In genomic region chr9:35424671-35425070, GRCm38 (mm10) we compare ENCODE assay signal across 8 mouse cellular contexts. TPM values are rescaled to one million over a fixed set of nuclear protein-coding genes. Genes with fewer than 3 reads are reported as not detected.
A peak's percentile ranks its signal among the peaks of the same experiment; 100 is the strongest.
DNase-seq lines count a peak whose midpoint lies in the region; ATAC-seq and TF ChIP-seq lines count a peak whose summit lies in the region.

No protein-coding gene starts in this region.

- intact Hi-C loops in heart, postnatal 25 days (cut with DNase I), result loop anchor here (5.0 to 10.0 kb wide), 3 partner anchors 100 to 157 kb away; partner anchors contain the start of genes Fam118b and Rpusd4

- peaks cover 23% of the 10 kb centered on the region for H3K4me1 ChIP-seq in heart, embryonic 10.5 days

- TF ChIP-seq CTCF in brain, embryonic 14.5 days (IDR thresholded peaks at IDR 0.05; ENCODE audit: borderline replicate concordance, extremely low read depth, insufficient read depth, insufficient read length), result peak; percentile 19; the same call in 1 of the 2 replicates

- H3K27ac ChIP-seq in heart, embryonic 10.5 days, result peak overlapping the region; percentile 53

- peak overlapping the region; percentile 42; the same call in 1 of the 2 replicates for H3K4me3 ChIP-seq in heart, embryonic 10.5 days

- DNase-seq in heart, embryonic 10.5 days (ENCODE audit: low spot score), result no peak
- DNase-seq in heart, postnatal 25 days (ENCODE audit: low spot score), result no peak
- DNase-seq in brain, embryonic 14.5 days (ENCODE audit: low read depth), result peak; percentile 96
- peak; percentile 62 to 67 for DNase-seq in layer of hippocampus, postnatal 36 days
- peak; percentile 70 for DNase-seq in retina, embryonic 14.5 days (ENCODE audit: low spot score)
- no peak for DNase-seq in spleen, adult 18-20 months
- no peak for DNase-seq in adrenal gland, postnatal 10 days

- H3K9me3 ChIP-seq in heart, embryonic 10.5 days, result no peaks in the 10 kb centered on the region

- no peaks in the 10 kb centered on the region for H3K36me3 ChIP-seq in heart, embryonic 10.5 days

- WGBS in heart, embryonic 10.5 days, result 14% methylated on average over 8 of the region's 8 CpGs

- peak; percentile 70 for ATAC-seq in frontal cortex, adult (ENCODE audit: low TSS enrichment)

- TF ChIP-seq POLR2A in brain, embryonic 14.5 days (IDR thresholded peaks at IDR 0.05; ENCODE audit: borderline replicate concordance, extremely low read depth, insufficient read depth, insufficient read length, poor library complexity, severe bottlenecking), result no peak

- no peaks in the 10 kb centered on the region for H3K27me3 ChIP-seq in heart, embryonic 10.5 days (ENCODE audit: insufficient read depth, poor library complexity, severe bottlenecking)

RNA-seq across cellular contexts. Expression of gene Cdon, which starts 3.7 kb away (rescaled TPM):
- polyA plus RNA-seq in heart, embryonic 10.5 days (2016; fragmentation: Nextera tagmentation; extraction: Ambion mirVana), result 4.0 and 6.2 TPM in 2 replicates
- 10 to 100 TPM; 14.0 to 16.1 TPM for total RNA-seq in heart, postnatal 25 days (2021)
- polyA plus RNA-seq in brain, embryonic 14.5 days (2012; rRNA removed), result 22.4 and 31.5 TPM in 2 replicates
- 10 to 100 TPM; 11.7 to 12.2 TPM for total RNA-seq in layer of hippocampus, postnatal 36 days (2021)
- 10 to 100 TPM; 24.8 to 32.4 TPM for total RNA-seq in adrenal gland, postnatal 10 days (2021)

Comparison
In these comparisons a context has a peak if more than half of its experiments do, and no peak if none do; other contexts are left out.
1. DNase-seq: peak in brain, embryonic 14.5 days (single experiment), layer of hippocampus, postnatal 36 days (2 of 2) and retina, embryonic 14.5 days (single experiment); none in heart, embryonic 10.5 days (single experiment), heart, postnatal 25 days (single experiment), spleen, adult 18-20 months (0 of 2) and adrenal gland, postnatal 10 days (single experiment).